Mouse (Mus musculus): Measurements from ENCODE around the gene En1.

The En1 gene

GRCm38 (mm10) chr1:120602031-120602730 lies at the start of gene En1:
En1 (plus strand) TSS chr1:120602418.
- in situ Hi-C loops (cut with MboI, MseI), result no loop called here

GRCm38 (mm10) chr1:120556926-120557846 lies 45.0 kb upstream of the En1 start:
- in situ Hi-C loops (cut with MboI, MseI), result loop anchor here in 1 of 2 experiments (10.0 kb wide), 1 partner anchor 382 kb away; no protein-coding TSS in a partner anchor

- in situ Hi-C loops (cut with MboI, MseI), result loop anchor here in 1 of 2 experiments (10.0 kb wide), 1 partner anchor 384 kb away; no protein-coding TSS in a partner anchor
These were observed 43.6 kb upstream of the En1 start for GRCm38 (mm10) chr1:120558341-120559285.

- in situ Hi-C loops (cut with MboI, MseI), result loop anchor here in 1 of 2 experiments (10.0 kb wide), 1 partner anchor 385 kb away; no protein-coding TSS in a partner anchor
These were observed 42.3 kb upstream of the En1 start for GRCm38 (mm10) chr1:120559911-120560310.

GRCm38 (mm10) chr1:120581306-120581705 lies 20.9 kb upstream of the En1 start:
- in situ Hi-C loops (cut with MboI, MseI), result loop anchor here (5.0 to 25.0 kb wide), 2 partner anchors 606 to 806 kb away; no protein-coding TSS in a partner anchor

GRCm38 (mm10) chr1:120585481-120585880 lies 16.7 kb upstream of the En1 start:
- in situ Hi-C loops (cut with MboI, MseI), result loop anchor here (25.0 kb wide), 1 partner anchor 802 kb away; no protein-coding TSS in a partner anchor

GRCm38 (mm10) chr1:120586500-120587110 lies 15.6 kb upstream of the En1 start:
- in situ Hi-C loops (cut with MboI, MseI), result loop anchor here (25.0 kb wide), 1 partner anchor 801 kb away; no protein-coding TSS in a partner anchor

- in situ Hi-C loops (cut with MboI, MseI), result loop anchor here (25.0 kb wide), 1 partner anchor 800 kb away; no protein-coding TSS in a partner anchor
These were observed 14.8 kb upstream of the En1 start for GRCm38 (mm10) chr1:120587431-120587830.

GRCm38 (mm10) chr1:120587960-120588359 lies 14.3 kb upstream of the En1 start:
- in situ Hi-C loops (cut with MboI, MseI), result loop anchor here (25.0 kb wide), 1 partner anchor 799 kb away; no protein-coding TSS in a partner anchor

GRCm38 (mm10) chr1:120588362-120589027 lies 13.7 kb upstream of the En1 start:
- in situ Hi-C loops (cut with MboI, MseI), result loop anchor here (25.0 kb wide), 1 partner anchor 799 kb away; no protein-coding TSS in a partner anchor

- in situ Hi-C loops (cut with MboI, MseI), result loop anchor here (5.0 to 25.0 kb wide), 2 partner anchors 584 to 794 kb away; no protein-coding TSS in a partner anchor
These were observed 8.8 kb upstream of the En1 start for GRCm38 (mm10) chr1:120593236-120593919.

- in situ Hi-C loops (cut with MboI, MseI), result loop anchor here (5.0 to 25.0 kb wide), 2 partner anchors 583 to 793 kb away; no protein-coding TSS in a partner anchor
These were observed 7.6 kb upstream of the En1 start for GRCm38 (mm10) chr1:120594603-120595002.

GRCm38 (mm10) chr1:120595471-120596240 lies 6.6 kb upstream of the En1 start:
- in situ Hi-C loops (cut with MboI, MseI), result loop anchor here (25.0 kb wide), 1 partner anchor 792 kb away; no protein-coding TSS in a partner anchor

GRCm38 (mm10) chr1:120596319-120596718 lies 5.9 kb upstream of the En1 start:
- in situ Hi-C loops (cut with MboI, MseI), result loop anchor here (25.0 kb wide), 1 partner anchor 791 kb away; no protein-coding TSS in a partner anchor

GRCm38 (mm10) chr1:120596784-120597183 lies 5.4 kb upstream of the En1 start:
- in situ Hi-C loops (cut with MboI, MseI), result loop anchor here (25.0 kb wide), 1 partner anchor 791 kb away; no protein-coding TSS in a partner anchor

- in situ Hi-C loops (cut with MboI, MseI), result loop anchor here (25.0 kb wide), 1 partner anchor 790 kb away; no protein-coding TSS in a partner anchor
These were observed 4.9 kb upstream of the En1 start for GRCm38 (mm10) chr1:120597271-120597670.

GRCm38 (mm10) chr1:120598196-120598940 lies 3.9 kb upstream of the En1 start:
- in situ Hi-C loops (cut with MboI, MseI), result loop anchor here (25.0 kb wide), 1 partner anchor 789 kb away; no protein-coding TSS in a partner anchor
